Comparison of ENCODE assay signal across 8 mouse cellular contexts in genomic region chr7:40622811-40623210, GRCm38 (mm10).
DNase-seq lines count a peak whose midpoint lies in the region; ATAC-seq and TF ChIP-seq lines count a peak whose summit lies in the region.

No protein-coding gene starts in this region.

- 30% methylated on average over 3 of the region's 3 CpGs for WGBS in forebrain, postnatal 0 days
- WGBS in forebrain, embryonic 10.5 days = 78% methylated on average over 3 of the region's 3 CpGs

- H3K4me3 ChIP-seq in forebrain, postnatal 0 days (ENCODE audit: low read depth, low read length) = no peak overlapping the region
- H3K4me3 ChIP-seq in forebrain, embryonic 10.5 days = no peak overlapping the region

- H3K27me3 ChIP-seq in forebrain, postnatal 0 days (ENCODE audit: insufficient read depth, low read length) = no peaks in the 10 kb centered on the region
- H3K27me3 ChIP-seq in forebrain, embryonic 10.5 days (ENCODE audit: poor library complexity, severe bottlenecking) = no peaks in the 10 kb centered on the region

- no peaks in the 10 kb centered on the region for H3K4me1 ChIP-seq in forebrain, postnatal 0 days (ENCODE audit: insufficient read depth)
- no peaks in the 10 kb centered on the region for H3K4me1 ChIP-seq in forebrain, embryonic 10.5 days

- no peak overlapping the region for H3K27ac ChIP-seq in forebrain, postnatal 0 days (ENCODE audit: low read depth, low read length)
- H3K27ac ChIP-seq in forebrain, embryonic 10.5 days = no peak overlapping the region

- no peak overlapping the region for H3K9ac ChIP-seq in forebrain, postnatal 0 days

- H3K9me3 ChIP-seq in forebrain, postnatal 0 days (ENCODE audit: low read length) = no peaks in the 10 kb centered on the region
- no peaks in the 10 kb centered on the region for H3K9me3 ChIP-seq in forebrain, embryonic 10.5 days

- peak; percentile 54 for DNase-seq in forebrain, postnatal 0 days
- DNase-seq in forebrain, embryonic 10.5 days (ENCODE audit: extremely low spot score, low spot score) = no peak
- peak; percentile 56 for DNase-seq in Muller cell, postnatal 12 days (ENCODE audit: inconsistent ontology term)
- DNase-seq in kidney, adult 18-20 months = peak; percentile 36
- peak; percentile 43 for DNase-seq in left cerebral cortex, adult 11 months (ENCODE audit: low spot score)
- DNase-seq in adipocyte (ENCODE audit: low spot score) = no peak
- DNase-seq in thymus, postnatal 36 days = no peak
- no peak for DNase-seq in adrenal gland, adult 18-20 months (ENCODE audit: low spot score in 2 of 2)

- no peaks in the 10 kb centered on the region for H3K36me3 ChIP-seq in forebrain, postnatal 0 days (ENCODE audit: insufficient read depth)
- H3K36me3 ChIP-seq in forebrain, embryonic 10.5 days (replicated peaks) = no peaks in the 10 kb centered on the region

- no peak for TF ChIP-seq CTCF in forebrain, postnatal 0 days (IDR thresholded peaks at IDR 0.05; ENCODE audit: low read depth)

- ATAC-seq in forebrain, postnatal 0 days = peak; percentile 61

- H3K4me2 ChIP-seq in forebrain, postnatal 0 days (ENCODE audit: low read depth) = no peak overlapping the region

Comparison
In these comparisons a context has a peak if more than half of its experiments do, and no peak if none do; other contexts are left out.
1. DNase-seq: peak in forebrain, postnatal 0 days (single experiment), Muller cell, postnatal 12 days (single experiment), kidney, adult 18-20 months (single experiment) and left cerebral cortex, adult 11 months (single experiment); none in forebrain, embryonic 10.5 days (single experiment), adipocyte (single experiment), thymus, postnatal 36 days (0 of 2) and adrenal gland, adult 18-20 months (0 of 2).